Mouse (Mus musculus): ENCODE results near the gene Wbp11.

Gene Wbp11

DNA sequence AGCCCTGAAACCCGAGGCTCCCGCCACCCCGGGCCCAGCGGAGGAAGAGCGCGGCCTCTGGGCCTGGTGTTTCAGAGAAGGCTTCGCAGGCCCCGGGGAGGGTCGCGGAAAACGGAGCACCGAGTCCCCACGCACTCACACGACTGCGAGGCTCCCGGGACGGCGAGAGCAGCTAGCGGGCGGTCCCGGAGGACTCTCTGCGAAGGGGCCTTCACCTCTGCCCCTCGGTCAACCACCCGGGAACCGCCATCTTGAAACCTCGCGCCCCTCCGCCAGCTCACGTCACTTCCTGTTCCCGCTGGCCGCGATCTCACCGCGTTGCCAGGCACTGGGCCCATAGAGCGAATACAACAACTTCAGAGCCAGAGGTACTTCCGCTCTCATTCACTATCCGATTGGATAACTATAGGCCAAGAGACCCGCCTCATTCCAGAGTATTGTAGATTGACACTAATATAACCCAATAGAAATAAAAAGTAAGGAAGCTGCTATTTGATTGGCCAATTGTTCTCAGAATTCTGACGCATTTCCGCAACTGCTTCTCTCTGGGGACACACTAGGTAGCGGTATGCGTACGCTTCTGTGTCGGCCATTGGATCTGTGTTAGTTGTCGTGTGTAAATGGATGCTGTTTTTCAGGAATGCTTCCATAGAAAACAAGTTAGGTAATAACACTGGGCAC is at the start of gene Wbp11:
Gene Wbp11, minus strand, starts transcription at position 353 of the 681 bp plus-strand sequence.
- peak; percentile 91 to 95 for DNase-seq (ENCODE audit: low spot score in 2 of 2)

- peak in 1 of 2 experiments; percentile 60 for DNase-seq (ENCODE audit: low spot score in 2 of 2)
These were observed 47.6 kb upstream of the Wbp11 start, which contains the start of gene Mgp for GRCm38 (mm10) chr6:136875670-136876069. TSS of gene Mgp (minus strand) at chr6:136875823.

GRCm38 (mm10) chr6:136874599-136874998 is 46.6 kb upstream of the Wbp11 start:
- DNase-seq (ENCODE audit: low spot score in 2 of 2): no peak

DNA sequence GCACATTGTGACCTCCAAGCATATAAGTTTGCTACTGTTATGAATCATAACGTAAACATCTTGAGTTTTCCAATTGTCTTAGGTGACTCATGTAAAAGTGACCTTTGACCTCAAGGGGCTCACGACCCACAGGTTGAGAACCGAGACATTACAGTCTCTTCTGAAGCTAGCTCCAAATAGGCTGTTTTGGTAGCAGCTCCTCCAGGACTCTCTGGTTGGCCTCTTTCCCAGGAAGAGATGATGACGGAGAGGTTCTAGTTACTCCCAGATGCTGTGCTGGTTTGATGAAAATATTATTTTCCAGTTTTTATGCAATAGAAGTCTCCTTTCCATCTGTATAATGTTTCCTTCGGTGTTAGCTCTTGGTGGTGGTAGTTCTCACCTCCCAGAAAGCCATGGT is 40.9 kb upstream of the Wbp11 start:
- DNase-seq (ENCODE audit: low spot score in 2 of 2): no peak

GRCm38 (mm10) chr6:136866150-136866549 is 38.1 kb upstream of the Wbp11 start:
- DNase-seq (ENCODE audit: low spot score in 2 of 2): peak in 1 of 2 experiments; percentile 54

GRCm38 (mm10) chr6:136865360-136865759 is 37.3 kb upstream of the Wbp11 start:
- no peak for DNase-seq (ENCODE audit: low spot score in 2 of 2)

DNA sequence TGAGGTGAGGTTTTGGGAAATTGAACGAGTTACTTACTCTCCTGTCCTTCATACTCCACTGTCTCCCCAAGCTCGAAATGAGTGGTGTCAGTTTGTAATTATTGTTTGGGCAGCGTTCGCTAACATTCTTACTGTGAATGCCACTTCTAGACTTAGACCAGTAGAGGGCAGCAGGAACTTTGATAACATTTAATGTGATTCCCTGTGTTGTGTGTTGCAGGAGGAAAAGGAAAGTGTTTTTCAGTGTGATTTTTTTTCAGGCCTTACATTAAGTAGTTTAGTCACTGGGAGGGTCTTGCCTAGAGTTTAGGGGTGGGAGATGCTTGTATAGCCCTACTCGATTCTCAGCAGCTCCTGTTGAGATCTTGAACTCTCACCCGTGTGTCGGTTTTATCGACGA is 33.0 kb upstream of the Wbp11 start:
- DNase-seq (ENCODE audit: low spot score in 2 of 2): no peak

DNA sequence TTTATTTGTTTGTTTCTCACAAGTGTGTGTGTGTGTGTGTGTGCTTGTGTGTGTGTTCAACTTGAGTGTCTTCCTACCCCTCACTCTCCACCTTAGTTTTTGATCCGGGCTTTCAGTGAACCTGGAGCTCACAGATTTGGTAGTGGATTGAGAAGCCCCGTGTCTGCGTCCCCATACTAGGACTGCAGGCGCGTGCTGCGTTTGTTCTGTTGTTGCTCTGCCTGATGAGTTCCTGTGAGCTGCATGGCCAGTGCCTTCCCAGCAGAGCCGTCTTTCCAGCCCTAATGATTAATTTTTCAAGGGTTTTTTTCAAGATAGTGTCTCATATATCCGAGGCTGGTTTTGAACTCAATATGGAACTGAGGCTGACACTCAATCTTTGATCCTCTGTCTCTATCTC is 30.4 kb upstream of the Wbp11 start:
- no peak for DNase-seq (ENCODE audit: low spot score in 2 of 2)

- peak in 1 of 2 experiments; percentile 42 for DNase-seq (ENCODE audit: low spot score in 2 of 2)
These were observed 29.8 kb upstream of the Wbp11 start for GRCm38 (mm10) chr6:136857873-136858260.

DNA sequence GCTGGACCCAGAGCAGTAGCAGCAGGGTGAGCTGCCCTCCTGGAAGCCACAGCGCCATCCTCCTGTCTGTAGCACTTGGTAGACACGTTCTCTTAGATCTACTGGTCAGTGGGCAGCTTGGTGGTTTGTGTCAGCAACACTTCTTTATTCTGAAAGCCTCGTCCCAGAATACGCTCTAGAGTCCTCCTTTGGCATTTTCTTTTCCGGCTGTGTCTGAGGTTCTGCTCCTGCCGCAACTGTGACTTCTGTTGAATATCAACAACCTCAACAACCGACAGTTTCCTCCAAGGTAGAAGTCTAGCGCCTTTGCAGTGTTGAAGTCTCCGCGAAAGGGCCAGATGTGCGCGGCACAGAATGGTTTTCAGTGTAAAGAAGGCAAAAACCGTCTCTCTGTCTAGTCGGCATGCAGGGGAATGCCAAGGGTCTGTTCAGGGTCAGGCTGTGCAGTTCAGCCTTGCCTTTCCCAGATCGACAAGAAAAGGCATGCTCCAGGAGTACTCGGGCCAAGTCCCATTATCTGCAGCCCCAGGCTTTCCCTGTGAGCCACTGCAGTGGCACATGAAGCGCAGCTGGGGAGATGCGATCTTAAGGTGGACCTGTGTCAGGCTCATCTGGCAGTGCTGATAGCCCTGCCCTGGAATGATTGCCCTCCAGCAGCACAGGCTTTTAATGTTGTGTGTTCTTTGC is 29.3 kb upstream of the Wbp11 start, which contains the start of gene Art4:
Gene Art4, minus strand, starts transcription at position 548 of the 687 bp plus-strand sequence.
- peak; percentile 39 to 41 for DNase-seq (ENCODE audit: low spot score in 2 of 2)

DNA sequence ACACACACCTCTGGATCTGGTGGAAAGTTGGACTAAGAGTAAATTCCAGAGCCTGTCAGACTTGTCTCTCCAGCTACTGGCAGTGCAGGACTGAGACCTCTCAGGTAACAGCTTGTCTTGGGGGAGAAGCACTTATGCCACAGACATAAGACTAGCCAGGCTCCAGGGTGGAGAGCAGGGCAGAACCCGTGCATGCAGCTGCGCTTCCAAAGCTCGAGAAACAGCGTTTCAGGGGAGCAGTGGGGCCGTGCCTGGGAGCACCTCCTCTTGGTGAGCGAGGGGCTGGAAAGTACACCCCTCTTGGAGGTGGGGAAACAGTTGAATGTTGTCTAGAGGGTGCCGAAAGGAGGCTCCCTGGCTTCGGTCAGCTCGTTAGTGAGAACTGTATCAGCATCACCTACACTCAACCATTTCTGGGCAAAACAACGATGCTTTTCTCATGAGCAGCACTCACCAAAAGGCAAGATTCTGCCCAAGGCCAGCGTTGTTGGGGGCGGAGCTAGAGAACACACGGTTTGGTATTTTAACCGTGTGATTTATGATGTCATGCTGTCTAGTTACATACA is 28.1 kb upstream of the Wbp11 start:
- DNase-seq (ENCODE audit: low spot score in 2 of 2): peak in 1 of 2 experiments; percentile 70

GRCm38 (mm10) chr6:136855183-136855582 is 27.1 kb upstream of the Wbp11 start:
- no peak for DNase-seq (ENCODE audit: low spot score in 2 of 2)

- no peak for DNase-seq (ENCODE audit: low spot score in 2 of 2)
These were observed 26.3 kb upstream of the Wbp11 start for GRCm38 (mm10) chr6:136854361-136854781.

- DNase-seq (ENCODE audit: low spot score in 2 of 2): no peak
These were observed 24.7 kb upstream of the Wbp11 start for GRCm38 (mm10) chr6:136852762-136853161.

DNA sequence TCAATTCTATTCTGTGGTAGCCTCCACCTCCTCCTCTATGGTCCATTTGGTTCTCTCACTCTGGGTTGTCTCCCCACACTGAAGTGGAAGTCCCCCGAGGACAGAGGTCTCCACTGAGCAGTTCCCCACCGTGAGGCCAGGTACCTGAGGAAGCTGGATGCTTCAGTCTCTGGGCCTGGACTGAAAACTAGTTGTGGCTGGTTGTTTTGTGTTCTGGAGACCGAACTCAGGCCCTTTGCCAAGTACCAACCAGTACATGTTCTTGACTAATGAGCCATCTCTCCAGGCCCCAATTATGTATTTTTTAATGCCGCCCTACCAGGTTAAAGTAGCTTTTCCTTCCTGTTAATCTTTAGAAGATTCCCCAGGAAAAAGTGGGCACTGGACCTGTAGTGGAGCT is 24.3 kb upstream of the Wbp11 start:
- DNase-seq (ENCODE audit: low spot score in 2 of 2): no peak

DNA sequence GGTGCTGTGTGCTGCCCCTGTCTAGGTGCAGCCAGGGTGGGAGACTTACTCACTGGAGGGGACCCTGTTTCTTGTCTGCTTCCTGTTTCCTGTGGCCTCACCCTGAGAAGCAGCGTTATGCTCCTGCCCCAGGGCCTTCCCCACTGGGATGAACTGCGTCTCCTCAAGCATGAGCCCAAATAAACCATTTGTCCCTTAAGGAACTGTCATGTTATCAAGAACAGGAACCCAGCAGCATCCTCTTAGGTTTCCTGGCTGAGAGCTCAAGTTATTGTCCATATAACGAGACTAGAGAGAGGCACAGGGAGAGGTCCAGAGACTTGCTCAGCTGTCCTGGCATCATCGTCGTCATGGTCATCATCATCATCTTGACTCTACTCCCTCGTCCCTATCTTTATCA is 22.2 kb upstream of the Wbp11 start:
- no peak for DNase-seq (ENCODE audit: low spot score in 2 of 2)

DNA sequence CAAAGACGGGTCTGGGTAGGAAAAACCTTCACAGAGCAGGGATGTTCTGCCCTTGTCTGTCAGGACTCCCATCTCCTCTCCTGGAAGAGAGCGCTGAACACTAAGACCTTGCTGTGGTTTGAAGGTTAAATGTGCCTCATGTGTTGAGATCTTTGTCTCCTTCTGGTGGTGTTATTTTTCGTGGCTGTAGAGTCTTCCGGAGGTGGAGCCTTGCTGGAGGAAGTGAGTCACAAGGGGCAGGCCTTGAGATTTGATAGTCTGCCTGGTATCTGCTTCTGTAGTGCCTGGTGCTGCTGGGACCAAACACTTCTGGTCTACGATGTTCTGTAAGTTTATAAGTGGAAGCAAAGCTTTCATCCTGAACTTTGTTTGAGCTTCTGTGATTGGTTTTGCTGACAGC is 20.9 kb upstream of the Wbp11 start:
- DNase-seq (ENCODE audit: low spot score in 2 of 2): no peak

DNA sequence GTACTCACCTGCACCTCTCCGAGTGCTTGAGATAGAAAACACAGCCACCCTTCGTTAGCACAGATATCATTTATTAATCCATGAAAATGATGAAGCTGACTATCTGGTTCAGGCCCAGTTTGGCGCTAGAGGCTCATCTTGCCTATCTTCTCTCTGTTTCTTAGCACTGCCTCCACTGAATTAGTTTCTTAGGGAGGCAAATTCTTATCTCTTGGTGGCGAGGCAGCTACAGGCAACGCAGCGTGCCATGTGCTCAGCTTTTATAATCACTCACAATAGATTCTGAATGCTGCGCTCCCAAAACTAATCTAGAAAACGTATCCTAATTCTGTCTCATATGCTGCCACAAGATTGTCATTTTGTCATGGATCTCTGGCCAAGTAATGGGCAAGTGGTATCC is 20.4 kb upstream of the Wbp11 start:
- DNase-seq (ENCODE audit: low spot score in 2 of 2): no peak

- no peak for DNase-seq (ENCODE audit: low spot score in 2 of 2)
These were observed 19.8 kb upstream of the Wbp11 start for GRCm38 (mm10) chr6:136847790-136848189.

GRCm38 (mm10) chr6:136847267-136847666 is 19.2 kb upstream of the Wbp11 start:
- DNase-seq (ENCODE audit: low spot score in 2 of 2): no peak

- no peak for DNase-seq (ENCODE audit: low spot score in 2 of 2)
These were observed 17.9 kb upstream of the Wbp11 start for GRCm38 (mm10) chr6:136845706-136846480.

DNA sequence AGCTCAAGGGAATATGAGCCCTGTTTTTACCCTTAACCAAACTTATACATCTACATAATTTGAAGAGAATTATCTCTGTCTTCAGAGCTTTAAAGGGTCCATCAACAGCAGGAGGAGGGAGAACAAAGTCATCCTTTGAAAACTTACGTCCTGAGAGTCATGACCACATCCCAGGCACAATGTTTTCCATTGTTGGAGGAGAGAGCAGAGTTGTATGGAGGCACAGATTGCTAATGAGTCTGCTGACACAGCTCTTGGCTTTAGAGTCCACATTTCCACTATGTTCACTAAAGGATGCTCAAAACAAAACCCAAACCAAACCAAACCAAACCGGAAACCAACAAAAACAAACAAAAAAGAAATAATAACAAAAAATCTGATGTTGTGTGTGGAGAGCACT is 16.9 kb upstream of the Wbp11 start:
- no peak for DNase-seq (ENCODE audit: low spot score in 2 of 2)

All from urinary bladder, adult 18-20 months (tissue).